Mouse (Mus musculus): ENCODE measurements around the gene Ntmt1.

- TF ChIP-seq POLR2A (IDR thresholded peaks at IDR 0.05; ENCODE audit: low read depth, low read length) (no peak), CTCF (conservative IDR thresholded peaks at IDR 0.05; ENCODE audit: insufficient read depth, insufficient read length, low read depth, low read length) (no peak)
Observed at GRCm38 (mm10) chr2:30842615-30843014, 35.0 kb downstream of the Ntmt1 start.

All from kidney, adult 2 months (tissue).